Mouse (Mus musculus) testis, postnatal 10 days (tissue): ENCODE data around the gene Col8a2.

Experiments
- DNase-seq: peaks from one replicate; pipeline ENCODE4 v3.0.0; 2021; ENCODE audit warnings: low spot score

Gene Col8a2

DNA sequence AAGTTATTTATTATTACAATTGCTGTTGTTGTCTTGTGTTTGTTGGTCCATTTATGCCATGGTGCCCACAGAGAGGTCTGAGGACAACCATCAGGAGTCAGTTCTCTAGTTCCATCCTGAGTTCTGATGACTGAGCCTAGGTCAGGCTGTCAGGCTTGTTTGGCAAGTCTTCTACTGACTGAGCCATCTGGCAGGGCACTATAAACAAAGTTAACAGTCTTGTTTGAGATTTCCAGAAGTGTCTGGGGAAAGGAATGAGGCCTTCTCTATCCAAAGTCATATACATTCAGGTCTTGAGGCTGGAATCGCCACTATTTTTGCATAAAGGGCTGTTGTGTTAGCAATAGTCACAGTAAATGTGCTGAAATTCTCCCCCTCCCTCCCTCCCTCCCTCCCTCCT is 45.2 kb downstream of the Col8a2 start:
- no peak for DNase-seq

DNA sequence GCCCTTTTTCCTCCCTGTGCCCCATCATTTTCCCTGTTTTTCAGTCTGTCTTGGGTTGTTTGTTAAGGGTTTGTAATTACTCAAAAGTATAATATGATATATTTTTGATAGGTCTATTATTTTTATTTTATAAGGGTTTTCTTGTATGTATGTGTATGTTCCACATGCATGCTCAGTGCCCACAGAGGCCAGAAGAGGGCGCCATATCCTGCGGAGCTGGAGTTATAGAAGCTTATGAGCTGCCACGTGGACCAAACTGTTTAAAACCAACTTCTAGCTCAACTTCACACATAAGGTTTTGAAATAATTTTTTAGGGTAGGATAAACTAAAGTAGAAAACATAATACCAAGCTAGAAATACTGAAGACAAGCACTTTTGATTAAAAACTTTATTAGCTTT is 45.8 kb downstream of the Col8a2 start:
- DNase-seq = peak; percentile 46

DNA sequence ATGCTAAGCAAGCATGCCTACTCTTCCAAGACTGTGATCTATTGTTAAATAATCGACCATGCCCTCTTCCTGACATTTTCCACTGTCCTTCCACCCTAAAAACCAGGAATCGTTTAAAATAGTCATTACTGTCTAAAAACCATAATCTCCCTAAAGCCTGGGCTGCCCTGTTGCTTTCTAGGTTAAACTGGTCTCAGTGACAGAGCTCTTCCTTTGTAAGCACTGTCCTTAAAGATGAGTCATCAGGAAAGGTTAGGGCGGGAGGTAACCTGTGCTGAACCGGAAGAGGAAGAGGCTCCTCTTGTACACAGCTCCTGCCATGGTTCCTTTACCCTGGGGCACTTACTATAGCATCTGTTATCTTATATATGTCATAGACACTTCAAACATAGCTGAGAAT is 52.9 kb downstream of the Col8a2 start:
- DNase-seq = no peak

DNA sequence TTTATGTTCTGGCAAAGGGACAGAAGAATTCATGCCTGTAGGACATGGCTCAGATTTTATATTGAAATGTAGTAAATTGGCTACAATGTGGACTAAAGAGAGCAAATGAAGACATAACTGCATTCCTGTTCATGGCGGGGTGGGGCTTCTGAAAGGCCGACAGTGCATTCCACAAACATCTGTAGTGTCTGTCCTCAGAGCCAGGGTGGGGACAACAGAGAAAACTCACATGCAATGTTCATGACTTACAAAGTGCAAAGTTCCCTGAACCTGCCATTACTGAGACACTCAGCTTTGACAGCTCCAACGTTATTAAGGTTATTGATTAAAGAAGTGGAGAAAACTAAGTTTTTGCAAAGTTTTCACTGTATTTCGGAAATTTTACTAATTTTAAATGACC is 56.9 kb downstream of the Col8a2 start:
- DNase-seq = no peak

DNA sequence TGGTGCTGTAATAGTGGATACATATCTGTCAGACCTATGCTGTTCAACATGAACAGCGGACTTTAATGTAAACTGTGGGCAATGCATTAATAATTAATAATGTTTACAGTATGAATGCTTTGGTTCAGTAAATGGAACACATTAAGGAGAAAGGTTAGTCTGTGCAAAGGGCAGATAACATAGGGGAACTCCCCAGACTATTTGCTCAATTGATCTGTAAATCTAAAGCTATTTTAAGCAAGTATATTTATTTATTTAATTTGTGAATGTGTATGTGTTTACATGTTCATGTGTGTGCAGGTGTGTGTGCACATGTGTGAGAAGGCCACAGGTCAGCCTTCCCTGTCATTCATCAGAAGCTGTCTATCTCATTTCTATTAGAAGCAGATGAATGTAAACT is 73.5 kb downstream of the Col8a2 start:
- DNase-seq = no peak
